Mouse (Mus musculus) limb, embryonic 11.5 days (tissue): Measurements from ENCODE around the gene Daam2. TPM values are rescaled to one million over a fixed set of nuclear protein-coding genes. Genes with fewer than 3 reads are reported as not detected.

ENCODE experiments used
- ATAC-seq: fragments of 200-750 bp; cut with Nextera tagmentation; 2 replicates; pipeline ENCODE4 v1.8.0; 2017; ENCODE audit warnings: low read depth; ENCODE audit not compliant: insufficient number of reproducible peaks, low FRiP score, low TSS enrichment
- DNase-seq: peaks from one replicate; pipeline ENCODE4 v3.0.0-alpha.2; 2015; ENCODE audit warnings: low spot score
- H3K27ac ChIP-seq: fragments of 300-500 bp; sonication (generic); replicated peaks from 2 replicates; pipeline ENCODE4 v1.5.1; 2014; ENCODE audit warnings: low read depth, mild to moderate bottlenecking, low read length
- H3K27me3 ChIP-seq: fragments of 300-500 bp; sonication (generic); 2 replicates; pipeline ENCODE4 v1.6.1; 2014; ENCODE audit warnings: mild to moderate bottlenecking, low read length, mixed read lengths; ENCODE audit not compliant: control insufficient read depth, insufficient read depth
- H3K36me3 ChIP-seq: fragments of 300-500 bp; sonication (generic); 2 replicates; pipeline ENCODE4 v1.6.1; 2014; ENCODE audit warnings: mild to moderate bottlenecking, low read length, moderate library complexity, mixed read lengths; ENCODE audit not compliant: control insufficient read depth, insufficient read depth
- H3K4me1 ChIP-seq: fragments of 300-500 bp; sonication (generic); 2 replicates; pipeline ENCODE4 v1.6.1; 2014; ENCODE audit warnings: low read length, mixed read lengths; ENCODE audit not compliant: control insufficient read depth, insufficient read depth
- H3K4me2 ChIP-seq: fragments of 300-500 bp; sonication (generic); 2 replicates; pipeline ENCODE4 v1.6.1; 2014; ENCODE audit warnings: low read depth, mild to moderate bottlenecking, moderate library complexity; ENCODE audit not compliant: severe bottlenecking
- H3K4me3 ChIP-seq: fragments of 300-500 bp; sonication (generic); 2 replicates; pipeline ENCODE4 v1.5.1; 2014; ENCODE audit warnings: low read depth, low read length
- H3K9ac ChIP-seq: fragments of 300-500 bp; sonication (generic); 2 replicates; pipeline ENCODE4 v1.6.1; 2014; ENCODE audit warnings: mild to moderate bottlenecking, low read length
- H3K9me3 ChIP-seq: fragments of 300-500 bp; sonication (generic); 2 replicates; pipeline ENCODE4 v1.6.1; 2016; ENCODE audit warnings: low read length; ENCODE audit not compliant: control insufficient read depth
- WGBS: fragments of 180-500 bp; shearing (Covaris S2); extraction: QIAGEN DNeasy Blood & Tissue Kit; methylation state at CpG from one replicate; pipeline ENCODE4 v1.1.7; 2014; 5-methylcytosine and 5-hydroxymethylcytosine counted together
- polyA plus RNA-seq: library from polyadenylated mRNA; unstranded; fragments of >200 nt; fragmentation: Nextera tagmentation; extraction: Ambion mirVana; gene quantifications from 2 replicates; pipeline ENCODE4 v1.2.1, GENCODE M21; 2014

Daam2 gene
- polyA plus RNA-seq, 1 experiment from 2014 or later: 8.6 TPM

GRCm38 (mm10) chr17:49519576-49520247 lies 44.4 kb downstream of the Daam2 start:
- DNase-seq (no peak), ATAC-seq (no peak)
- Histone ChIP-seq H3K27me3 (no peaks in the 10 kb centered on the region), H3K36me3 (no peaks in the 10 kb centered on the region), H3K27ac (no peak overlapping the region), H3K4me2 (no peak overlapping the region), H3K9ac (no peak overlapping the region), H3K4me1 (no peaks in the 10 kb centered on the region), H3K4me3 (no peak overlapping the region), H3K9me3 (no peaks in the 10 kb centered on the region)
- WGBS: 72% methylated on average over 7 of the region's 7 CpGs

GRCm38 (mm10) chr17:49517091-49517490 lies 47.1 kb downstream of the Daam2 start:
- Histone ChIP-seq H3K9ac (no peak overlapping the region), H3K9me3 (no peaks in the 10 kb centered on the region), H3K27ac (no peak overlapping the region), H3K4me3 (no peak overlapping the region), H3K27me3 (no peaks in the 10 kb centered on the region), H3K36me3 (no peaks in the 10 kb centered on the region), H3K4me1 (no peaks in the 10 kb centered on the region), H3K4me2 (no peak overlapping the region)
- ATAC-seq (no peak), DNase-seq (no peak)
- WGBS: 76% methylated on average over 3 of the region's 3 CpGs

DNA sequence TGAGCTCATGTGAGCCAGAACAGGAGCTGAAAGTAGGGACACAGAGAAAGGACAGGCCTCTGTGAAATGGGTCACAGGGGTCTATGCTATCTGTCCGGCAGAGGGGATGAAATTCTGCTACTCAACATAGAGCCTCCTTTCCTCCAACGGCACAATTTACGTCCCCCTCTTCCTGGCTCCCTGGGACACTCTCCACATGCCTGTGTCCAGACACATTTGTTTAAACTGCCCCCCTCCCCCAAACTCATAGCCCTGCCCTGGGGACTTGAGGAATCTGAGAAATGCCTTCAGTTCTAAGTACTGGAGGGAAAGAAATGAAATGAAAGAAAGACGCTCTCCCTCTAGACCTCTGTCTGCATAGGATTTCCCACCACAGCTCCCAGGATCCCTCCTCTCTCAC lies 48.5 kb downstream of the Daam2 start:
- no peaks in the 10 kb centered on the region for H3K9me3 ChIP-seq
- H3K9ac ChIP-seq: no peak overlapping the region
- H3K27ac ChIP-seq: no peak overlapping the region
- no peaks in the 10 kb centered on the region for H3K4me1 ChIP-seq
- no peak overlapping the region for H3K4me3 ChIP-seq
- ATAC-seq (no peak), DNase-seq (no peak)
- WGBS: 47% methylated on average over 4 of the region's 4 CpGs
- H3K36me3 ChIP-seq: no peaks in the 10 kb centered on the region
- no peaks in the 10 kb centered on the region for H3K27me3 ChIP-seq
- no peak overlapping the region for H3K4me2 ChIP-seq

DNA sequence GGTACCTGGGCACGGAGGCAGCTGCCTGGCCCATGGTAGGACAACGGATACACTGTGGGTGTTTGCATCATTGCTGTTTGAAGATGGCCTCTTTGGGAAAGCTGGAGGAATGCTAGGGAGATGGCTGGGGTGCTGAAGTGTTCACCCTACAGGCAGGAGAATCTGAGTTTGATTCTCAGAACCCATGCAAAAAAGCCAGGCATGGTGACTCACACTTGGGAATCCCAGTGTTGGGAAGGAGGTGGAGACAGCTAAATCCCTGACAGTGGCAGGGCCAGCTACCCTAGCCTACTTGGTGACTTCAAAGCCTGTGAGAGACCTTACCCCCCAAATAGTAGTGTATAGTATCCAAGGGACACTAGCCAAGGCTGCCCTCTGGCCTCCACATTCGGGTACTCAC lies 49.0 kb downstream of the Daam2 start:
- DNase-seq (no peak), ATAC-seq (no peak)
- Histone ChIP-seq H3K4me1 (no peaks in the 10 kb centered on the region), H3K4me2 (no peak overlapping the region), H3K36me3 (no peaks in the 10 kb centered on the region), H3K27me3 (no peaks in the 10 kb centered on the region), H3K9ac (no peak overlapping the region), H3K27ac (no peak overlapping the region), H3K9me3 (no peaks in the 10 kb centered on the region), H3K4me3 (no peak overlapping the region)
- 92% methylated on average over 3 of the region's 3 CpGs for WGBS

- WGBS: 86% methylated on average over 5 of the region's 5 CpGs
- no peak overlapping the region for H3K9ac ChIP-seq
- H3K27me3 ChIP-seq: no peaks in the 10 kb centered on the region
- H3K36me3 ChIP-seq: no peaks in the 10 kb centered on the region
- no peak overlapping the region for H3K4me2 ChIP-seq
- H3K27ac ChIP-seq: no peak overlapping the region
- ATAC-seq: no peak
- no peaks in the 10 kb centered on the region for H3K4me1 ChIP-seq
- H3K4me3 ChIP-seq: no peak overlapping the region
- H3K9me3 ChIP-seq: no peaks in the 10 kb centered on the region
- DNase-seq: no peak
Observed at GRCm38 (mm10) chr17:49512671-49513085, 51.5 kb downstream of the Daam2 start.

- WGBS: 92% methylated on average over 16 of the region's 16 CpGs
- Histone ChIP-seq H3K4me2 (no peak overlapping the region), H3K36me3 (no peaks in the 10 kb centered on the region), H3K27ac (no peak overlapping the region), H3K9ac (no peak overlapping the region), H3K27me3 (no peaks in the 10 kb centered on the region), H3K4me3 (no peak overlapping the region), H3K9me3 (no peaks in the 10 kb centered on the region), H3K4me1 (no peaks in the 10 kb centered on the region)
- no peak for DNase-seq
- no peak for ATAC-seq
Observed at GRCm38 (mm10) chr17:49509431-49509830, 54.7 kb downstream of the Daam2 start.

DNA sequence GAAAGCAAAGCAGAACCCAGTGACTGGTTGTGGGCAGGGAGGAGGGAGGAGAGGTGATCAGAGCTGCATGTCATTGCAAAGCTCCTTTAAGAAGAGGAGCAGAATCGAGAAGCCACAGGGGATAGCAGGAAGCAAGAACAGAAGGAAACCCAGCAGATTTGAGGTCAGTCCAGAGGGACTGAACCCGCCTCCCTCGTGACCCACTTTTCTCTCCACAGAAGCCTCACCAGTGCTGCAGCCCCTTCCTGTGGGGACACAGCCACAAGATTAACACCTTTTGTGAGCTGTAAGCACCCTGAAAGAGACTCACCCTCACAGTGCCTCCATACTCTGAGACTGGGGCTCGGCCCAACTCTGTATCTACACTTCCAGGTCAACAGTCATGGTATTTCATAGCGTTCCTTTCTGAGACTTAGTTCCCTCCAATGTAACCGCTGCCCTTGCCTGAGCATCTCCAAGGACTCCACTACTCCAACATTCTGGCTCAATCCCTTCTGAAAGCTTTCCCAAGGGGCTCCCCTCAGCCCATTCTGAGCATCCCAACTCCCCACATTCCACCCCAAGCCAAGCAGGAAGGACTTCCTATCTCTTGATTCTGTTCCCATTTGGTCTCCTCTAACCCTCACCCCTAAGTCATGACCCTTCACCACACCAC lies 60.8 kb downstream of the Daam2 start:
- H3K27ac ChIP-seq: no peak overlapping the region
- no peaks in the 10 kb centered on the region for H3K27me3 ChIP-seq
- no peak for ATAC-seq
- H3K4me3 ChIP-seq: no peak overlapping the region
- H3K4me2 ChIP-seq: no peak overlapping the region
- no peaks in the 10 kb centered on the region; the same call in 1 of the 2 replicates for H3K9me3 ChIP-seq
- H3K4me1 ChIP-seq: no peaks in the 10 kb centered on the region
- no peak for DNase-seq
- no peaks in the 10 kb centered on the region for H3K36me3 ChIP-seq
- 77% methylated on average over 6 of the region's 6 CpGs for WGBS
- H3K9ac ChIP-seq: no peak overlapping the region

GRCm38 (mm10) chr17:49500234-49500633 lies 63.9 kb downstream of the Daam2 start:
- Histone ChIP-seq H3K36me3 (no peaks in the 10 kb centered on the region), H3K9me3 (no peaks in the 10 kb centered on the region; the same call in 1 of the 2 replicates), H3K9ac (no peak overlapping the region), H3K4me3 (no peak overlapping the region), H3K4me1 (no peaks in the 10 kb centered on the region), H3K27me3 (no peaks in the 10 kb centered on the region), H3K4me2 (no peak overlapping the region), H3K27ac (no peak overlapping the region)
- DNase-seq: no peak
- 71% methylated on average over 2 of the region's 2 CpGs for WGBS
- ATAC-seq: no peak
